ENCODE assay signal across 9 mouse cellular contexts in the genomic region with DNA sequence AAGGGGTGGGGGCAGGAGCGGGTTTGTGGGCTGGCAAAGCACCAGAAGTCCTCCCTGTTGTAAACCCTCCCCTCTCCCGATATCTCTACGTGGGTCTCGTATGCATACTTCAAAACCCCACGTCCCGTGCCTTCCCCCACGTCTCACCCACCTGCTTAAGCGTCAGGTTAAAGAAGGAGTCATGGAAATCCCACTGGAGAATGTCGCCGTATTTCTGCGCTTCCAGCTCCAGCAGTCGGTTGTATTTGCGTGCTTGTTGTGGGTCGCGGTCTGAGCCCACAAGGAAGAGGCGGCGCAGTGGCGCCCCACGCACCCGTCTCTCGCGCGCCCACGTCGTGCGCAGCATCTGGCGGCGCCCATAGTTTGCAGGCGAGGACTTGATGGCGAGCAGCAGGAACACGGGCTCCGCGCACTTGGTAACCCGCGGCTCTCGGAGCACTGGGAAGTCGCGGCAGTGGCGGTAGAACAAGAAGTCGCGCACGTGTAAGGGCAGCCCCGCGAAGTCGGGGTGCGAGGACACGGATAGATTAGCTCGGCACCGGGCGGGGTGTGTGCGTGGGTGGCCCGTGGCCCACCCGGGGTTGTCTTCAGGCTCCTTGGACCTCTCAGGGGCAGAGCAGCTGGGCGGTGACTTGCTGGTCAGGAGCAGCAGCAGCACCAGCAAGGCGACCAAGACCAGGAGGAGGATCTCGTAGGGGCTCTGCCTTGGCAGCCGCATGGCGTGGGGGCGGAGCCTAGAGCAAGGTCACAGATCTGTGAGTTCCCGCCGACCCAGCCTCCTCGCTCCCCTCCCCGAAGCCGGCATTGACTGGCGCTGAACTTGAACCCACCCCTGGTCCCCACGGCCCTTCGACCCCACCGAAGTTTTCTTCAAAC. TPM values are rescaled to one million over a fixed set of nuclear protein-coding genes. Genes with fewer than 3 reads are reported as not detected.
DNase-seq lines count a peak whose midpoint lies in the region; ATAC-seq and TF ChIP-seq lines count a peak whose summit lies in the region.
"Had no signal": no experiment of that assay in that cellular context is flagged by ENCODE, and none has a peak within 500 bp of the region (broad histone marks: within the 10 kb centered on the region; RNA-seq: fewer than 3 reads in every experiment).

No protein-coding gene starts in this region.

- no peaks in the 10 kb centered on the region for H3K9me3 ChIP-seq in lung, postnatal 0 days (ENCODE audit: low read length)
- no peaks in the 10 kb centered on the region for H3K9me3 ChIP-seq in embryonic facial prominence, embryonic 14.5 days (ENCODE audit: control insufficient read depth, low read length)
- H3K9me3 ChIP-seq in limb, embryonic 10.5 days (replicated peaks): no peaks in the 10 kb centered on the region
- H3K9me3 ChIP-seq: liver, embryonic 15.5 days had no signal

- 0 out of 2 replicates have a peak overlapping the region, but pooled peaks have one; percentile 1 for H3K4me3 ChIP-seq in lung, postnatal 0 days (ENCODE audit: low read depth, low read length)
- peak overlapping the region; percentile 14 for H3K4me3 ChIP-seq in embryonic facial prominence, embryonic 14.5 days (ENCODE audit: low read depth, low read length)
- peak overlapping the region; percentile 30 for H3K4me3 ChIP-seq in limb, embryonic 10.5 days
- H3K4me3 ChIP-seq in small intestine, adult 2 months (ENCODE audit: low read depth, low read length): peak overlapping the region; percentile 39
- H3K4me3 ChIP-seq: liver, embryonic 15.5 days had no signal

- no peak for TF ChIP-seq CTCF in lung, postnatal 0 days (IDR thresholded peaks at IDR 0.05)
- TF ChIP-seq CTCF in small intestine, adult 2 months (IDR thresholded peaks at IDR 0.05; ENCODE audit: extremely low read depth, insufficient read length, insufficient replicate concordance, low read depth, low read length): no peak

- no peaks in the 10 kb centered on the region for H3K36me3 ChIP-seq in lung, postnatal 0 days (ENCODE audit: insufficient read depth, low read length)
- no peaks in the 10 kb centered on the region for H3K36me3 ChIP-seq in embryonic facial prominence, embryonic 14.5 days (ENCODE audit: control insufficient read depth, insufficient read depth, low read length)
- H3K36me3 ChIP-seq in limb, embryonic 10.5 days: no peaks in the 10 kb centered on the region
- peaks cover 41% of the 10 kb centered on the region for H3K36me3 ChIP-seq in small intestine, adult 2 months (ENCODE audit: control insufficient read depth, insufficient read depth, low read length)
- H3K36me3 ChIP-seq: liver, embryonic 15.5 days had no signal

- H3K4me2 ChIP-seq in lung, postnatal 0 days (replicated peaks; ENCODE audit: low read depth, low read length): 0 out of 2 replicates have a peak overlapping the region, but pooled peaks have one; percentile 14
- peak overlapping the region; percentile 32; the same call in 1 of the 2 replicates for H3K4me2 ChIP-seq in embryonic facial prominence, embryonic 14.5 days (ENCODE audit: low read depth, low read length)
- H3K4me2 ChIP-seq: liver, embryonic 15.5 days had no signal

- no peak for TF ChIP-seq POLR2A in small intestine, adult 2 months (IDR thresholded peaks at IDR 0.05; ENCODE audit: low read depth, low read length)

- ATAC-seq in lung, postnatal 0 days: no peak; the same call in 1 of the 2 replicates
- ATAC-seq in embryonic facial prominence, embryonic 14.5 days (ENCODE audit: low read depth): no peak
- no peak for ATAC-seq in cerebellum, adult (ENCODE audit: insufficient number of reproducible peaks, low FRiP score, low TSS enrichment)

- TF ChIP-seq EP300 in lung, postnatal 0 days (IDR thresholded peaks at IDR 0.05): no peak

- no peak for DNase-seq in lung, postnatal 0 days (ENCODE audit: low spot score)
- DNase-seq in lung, postnatal 4 days: no peak
- DNase-seq in embryonic facial prominence, embryonic 14.5 days (ENCODE audit: low spot score): no peak
- DNase-seq in limb, embryonic 10.5 days (ENCODE audit: low spot score): peak; percentile 52
- no peak for DNase-seq in frontal cortex, adult 2 months (ENCODE audit: extremely low spot score in 1 of 2, low spot score in 1 of 2)
- no peak for DNase-seq in testis, postnatal 10 days (ENCODE audit: low spot score)

- 13% methylated on average over 65 of the region's 68 CpGs for WGBS in lung, postnatal 0 days
- 10% methylated on average over 57 of the region's 68 CpGs for WGBS in embryonic facial prominence, embryonic 14.5 days
- WGBS in limb, embryonic 10.5 days: 12% methylated on average over 68 of the region's 68 CpGs
- WGBS in small intestine, adult 2 months: 66% methylated on average over 68 of the region's 68 CpGs

- no peaks in the 10 kb centered on the region; the same call in 1 of the 2 replicates for H3K4me1 ChIP-seq in lung, postnatal 0 days (ENCODE audit: insufficient read depth, low read depth, low read length)
- H3K4me1 ChIP-seq in embryonic facial prominence, embryonic 14.5 days (ENCODE audit: control insufficient read depth, insufficient read depth, low read length): no peaks in the 10 kb centered on the region
- H3K4me1 ChIP-seq in limb, embryonic 10.5 days: peaks cover 15% of the 10 kb centered on the region
- peaks cover 4% of the 10 kb centered on the region for H3K4me1 ChIP-seq in small intestine, adult 2 months (ENCODE audit: control insufficient read depth, insufficient read depth, insufficient read length, low read length)

- H3K9ac ChIP-seq in lung, postnatal 0 days (replicated peaks; ENCODE audit: low read depth): no peak overlapping the region
- no peak overlapping the region for H3K9ac ChIP-seq in embryonic facial prominence, embryonic 14.5 days (ENCODE audit: low read depth, low read length)
- H3K9ac ChIP-seq: liver, embryonic 15.5 days had no signal

- no peak overlapping the region for H3K27ac ChIP-seq in lung, postnatal 0 days (ENCODE audit: low read length)
- no peak overlapping the region for H3K27ac ChIP-seq in embryonic facial prominence, embryonic 14.5 days (replicated peaks; ENCODE audit: low read depth, low read length)
- H3K27ac ChIP-seq in limb, embryonic 10.5 days: no peak overlapping the region
- H3K27ac ChIP-seq in small intestine, adult 2 months (ENCODE audit: insufficient read depth, low read depth, low read length): no peak overlapping the region
- H3K27ac ChIP-seq: liver, embryonic 15.5 days had no signal

- H3K27me3 ChIP-seq in lung, postnatal 0 days (replicated peaks; ENCODE audit: insufficient read depth, low read length): peaks cover 55% of the 10 kb centered on the region
- peaks cover 82% of the 10 kb centered on the region for H3K27me3 ChIP-seq in embryonic facial prominence, embryonic 14.5 days (replicated peaks; ENCODE audit: control insufficient read depth, insufficient read depth, low read length)
- H3K27me3 ChIP-seq in limb, embryonic 10.5 days (ENCODE audit: low read depth, poor library complexity, severe bottlenecking): peaks cover 100% of the 10 kb centered on the region
- no peaks in the 10 kb centered on the region for H3K27me3 ChIP-seq in small intestine, adult 2 months (ENCODE audit: control insufficient read depth, insufficient read depth, low read length)

RNA-seq across cellular contexts. Expression of gene Insl3, which starts 4.4 kb away (rescaled TPM):
- polyA plus RNA-seq in lung, postnatal 0 days (2015; fragmentation: Nextera tagmentation; extraction: Ambion mirVana): 2.9 and 3.9 TPM in 2 replicates
- 1.0 TPM in 1 of 2 replicates, not detected in the other for polyA plus RNA-seq in embryonic facial prominence, embryonic 14.5 days (2014; fragmentation: Nextera tagmentation; extraction: Ambion mirVana)
- 0.53 and 0.76 TPM in 2 replicates for polyA plus RNA-seq in limb, embryonic 10.5 days (2016; fragmentation: Nextera tagmentation; extraction: Ambion mirVana)
- polyA plus RNA-seq in small intestine, adult 2 months (2012; rRNA removed): 9.1 and 30.2 TPM in 2 replicates
- polyA plus RNA-seq in frontal cortex, adult 2 months (2012; rRNA removed): 1.4 and 1.8 TPM in 2 replicates

RNA-seq across cellular contexts. Expression of gene B3gnt3, which starts 8.2 kb away (rescaled TPM):
- polyA plus RNA-seq in lung, postnatal 0 days (2015; fragmentation: Nextera tagmentation; extraction: Ambion mirVana): 11.7 and 12.1 TPM in 2 replicates
- polyA plus RNA-seq in embryonic facial prominence, embryonic 14.5 days (2014; fragmentation: Nextera tagmentation; extraction: Ambion mirVana): 0.84 and 0.87 TPM in 2 replicates
- polyA plus RNA-seq in limb, embryonic 10.5 days (2016; fragmentation: Nextera tagmentation; extraction: Ambion mirVana): 0.67 and 1.2 TPM in 2 replicates
- polyA plus RNA-seq in small intestine, adult 2 months (2012; rRNA removed): 180 and 195 TPM in 2 replicates
- 0.71 and 1.0 TPM in 2 replicates for polyA plus RNA-seq in frontal cortex, adult 2 months (2012; rRNA removed)

RNA-seq across cellular contexts. Expression of gene Jak3, which starts 17.3 kb away (rescaled TPM):
- 7.7 and 10.0 TPM in 2 replicates for polyA plus RNA-seq in lung, postnatal 0 days (2015; fragmentation: Nextera tagmentation; extraction: Ambion mirVana)
- polyA plus RNA-seq in embryonic facial prominence, embryonic 14.5 days (2014; fragmentation: Nextera tagmentation; extraction: Ambion mirVana): 4.8 and 5.2 TPM in 2 replicates
- 3.7 and 4.6 TPM in 2 replicates for polyA plus RNA-seq in limb, embryonic 10.5 days (2016; fragmentation: Nextera tagmentation; extraction: Ambion mirVana)
- polyA plus RNA-seq in small intestine, adult 2 months (2012; rRNA removed): 14.3 and 20.3 TPM in 2 replicates
- 5.6 and 5.7 TPM in 2 replicates for polyA plus RNA-seq in frontal cortex, adult 2 months (2012; rRNA removed)

RNA-seq across cellular contexts. Expression of gene Unc13a, which starts 21.8 kb away (rescaled TPM):
- polyA plus RNA-seq in lung, postnatal 0 days (2015; fragmentation: Nextera tagmentation; extraction: Ambion mirVana): 0.35 and 0.46 TPM in 2 replicates
- 1.1 and 1.4 TPM in 2 replicates for polyA plus RNA-seq in embryonic facial prominence, embryonic 14.5 days (2014; fragmentation: Nextera tagmentation; extraction: Ambion mirVana)
- polyA plus RNA-seq in limb, embryonic 10.5 days (2016; fragmentation: Nextera tagmentation; extraction: Ambion mirVana): 0.40 and 0.51 TPM in 2 replicates
- 1.6 TPM in 2 replicates for polyA plus RNA-seq in small intestine, adult 2 months (2012; rRNA removed)
- 172 and 176 TPM in 2 replicates for polyA plus RNA-seq in frontal cortex, adult 2 months (2012; rRNA removed)

RNA-seq across cellular contexts. Expression of gene Fcho1, which starts 32.1 kb away (rescaled TPM):
- polyA plus RNA-seq in lung, postnatal 0 days (2015; fragmentation: Nextera tagmentation; extraction: Ambion mirVana): 1.4 and 1.8 TPM in 2 replicates
- polyA plus RNA-seq in embryonic facial prominence, embryonic 14.5 days (2014; fragmentation: Nextera tagmentation; extraction: Ambion mirVana): 2.6 and 2.7 TPM in 2 replicates
- 2.2 and 4.3 TPM in 2 replicates for polyA plus RNA-seq in limb, embryonic 10.5 days (2016; fragmentation: Nextera tagmentation; extraction: Ambion mirVana)
- 11.9 and 20.1 TPM in 2 replicates for polyA plus RNA-seq in small intestine, adult 2 months (2012; rRNA removed)
- 201 and 208 TPM in 2 replicates for polyA plus RNA-seq in frontal cortex, adult 2 months (2012; rRNA removed)

Comparison
In these comparisons a context has a peak if more than half of its experiments do, and no peak if none do; other contexts are left out.
1. RNA of gene B3gnt3, which starts 8.2 kb away (polyA plus RNA-seq): 180 to 195 TPM in small intestine, adult 2 months; 11.7 to 12.1 TPM in lung, postnatal 0 days, 0.67 to 1.2 TPM in limb, embryonic 10.5 days, 0.71 to 1.0 TPM in frontal cortex, adult 2 months and 0.84 to 0.87 TPM in embryonic facial prominence, embryonic 14.5 days; every median in the first group is over 10 times any median in the second.
2. Peak in every context shown above with its lines, with median percentiles within 50 percentile points of each other: H3K4me3 ChIP-seq.